Mouse (Mus musculus) adrenal gland (tissue): Measurements from ENCODE around the gene Nppc.

Source experiments
- intact Hi-C: fragments of 180-260 bp; cut with DNase I; formaldehyde crosslinking; loops from one replicate; pipeline ENCODE4 v1.15.1; 2025
- microRNA-seq, 2 experiments: library from miRNA; unstranded; fragments of <30 nt; microRNA quantifications; one replicate each; pipeline ENCODE4; 2019

Nppc gene

GRCm38 (mm10) chr1:86652675-86653074 is 17.7 kb downstream of the Nppc start:
- intact Hi-C loops = loop anchor here (5.0 kb wide), 2 partner anchors 390 to 535 kb away; no protein-coding TSS in a partner anchor

DNA sequence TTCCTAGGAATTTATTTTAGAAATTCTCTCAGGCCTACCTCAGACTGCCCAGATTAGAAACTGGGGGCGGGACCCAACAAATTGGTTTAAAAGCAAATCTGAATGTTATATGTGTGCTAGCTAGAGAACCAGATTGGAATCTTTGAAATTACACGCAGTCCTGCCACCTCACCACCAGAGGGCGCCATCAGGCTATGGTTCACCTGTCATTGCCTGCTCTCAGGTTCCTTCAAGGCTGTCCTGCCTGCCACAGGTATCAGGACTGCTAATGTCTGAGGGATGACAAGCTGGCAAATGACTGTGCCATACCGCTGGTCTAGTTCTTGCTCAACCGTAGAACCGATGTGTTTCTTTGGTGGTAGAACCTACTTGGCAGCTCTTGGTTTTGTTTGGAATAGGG is 20.1 kb downstream of the Nppc start:
- intact Hi-C loops = loop anchor here (5.0 kb wide), 2 partner anchors 392 to 537 kb away; no protein-coding TSS in a partner anchor

DNA sequence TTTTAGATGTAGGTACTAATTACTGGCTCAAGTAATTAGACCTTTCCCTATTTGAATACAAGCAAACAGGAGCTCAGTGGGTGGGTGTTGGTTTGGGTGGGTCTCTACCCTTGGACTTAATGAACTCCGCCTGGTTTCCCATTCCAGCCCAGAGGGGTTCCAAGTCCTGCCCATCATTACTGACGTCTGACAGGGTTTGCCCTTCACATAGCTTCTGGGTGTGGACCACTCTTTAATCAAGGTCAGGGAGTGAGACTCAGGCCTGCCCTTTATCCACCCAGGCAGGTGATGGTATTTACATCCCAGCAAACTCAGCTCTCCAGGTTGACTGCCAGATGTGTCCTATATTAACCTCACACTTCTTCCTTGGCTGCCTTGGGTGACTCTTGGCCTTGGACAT is 22.9 kb downstream of the Nppc start:
- intact Hi-C loops = no loop called here

DNA sequence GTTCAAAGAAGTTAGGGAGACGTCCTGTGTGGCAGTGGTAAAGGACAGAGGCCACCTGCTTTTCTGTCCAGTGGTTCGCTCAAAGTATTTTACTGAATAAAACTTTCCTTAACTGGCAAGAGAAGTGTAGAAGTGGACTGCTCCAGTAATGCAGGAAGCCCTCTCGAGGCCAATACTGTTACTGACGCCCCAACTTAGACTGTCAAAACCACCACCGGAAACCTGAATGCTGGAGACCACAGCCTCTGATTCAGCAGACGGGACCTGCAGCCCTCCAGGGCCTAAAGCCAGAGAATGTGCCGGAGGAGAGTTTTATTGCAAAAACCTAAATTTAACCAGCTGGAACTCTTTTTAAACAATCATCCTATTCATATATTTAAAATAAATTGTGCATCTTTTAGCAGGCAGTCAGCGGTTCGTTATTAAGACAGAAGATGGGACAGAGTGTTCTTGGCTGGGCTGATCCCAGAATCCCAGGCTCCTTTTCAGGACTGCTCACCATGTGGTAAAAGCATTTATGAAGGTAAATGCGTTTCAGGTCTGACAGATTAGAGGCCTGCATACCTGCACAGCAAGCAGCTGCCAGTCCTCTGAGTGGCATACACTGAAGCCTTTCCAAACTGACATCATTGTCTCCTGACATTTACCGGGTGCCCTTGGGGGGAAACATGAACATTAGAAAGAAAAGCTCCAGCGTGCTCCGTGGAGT is 27.1 kb downstream of the Nppc start:
- intact Hi-C loops = no loop called here

DNA sequence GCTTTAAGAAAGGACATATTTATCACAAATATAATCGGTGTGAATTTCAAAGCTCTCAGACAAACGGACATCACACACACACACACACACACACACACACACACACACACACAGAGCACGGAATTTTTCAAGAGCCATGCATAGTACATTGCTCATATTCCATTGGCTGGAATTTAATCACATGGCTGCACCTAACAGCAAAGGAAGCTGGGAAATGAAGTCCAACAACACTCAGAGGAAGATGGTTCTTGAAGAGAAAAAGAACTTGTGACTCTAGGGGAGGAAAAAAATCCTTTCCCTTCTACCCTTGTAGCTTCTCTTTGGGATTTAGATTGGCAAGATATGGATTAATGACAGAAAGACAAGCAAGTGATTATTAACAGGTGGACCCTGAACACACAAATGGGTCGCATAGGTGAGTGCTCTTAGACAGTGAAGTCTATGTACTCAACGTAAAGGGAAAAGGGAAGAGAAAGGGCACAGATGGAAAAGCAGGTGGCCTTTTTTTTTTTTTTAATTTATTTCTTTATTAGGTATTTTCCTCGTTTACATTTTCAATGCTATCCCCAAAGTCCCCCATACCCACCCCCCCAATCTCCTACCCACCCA is 35.5 kb downstream of the Nppc start:
- intact Hi-C loops = no loop called here

- intact Hi-C loops = no loop called here
Observed at GRCm38 (mm10) chr1:86633840-86634750, 36.3 kb downstream of the Nppc start.

- intact Hi-C loops = no loop called here
Observed at GRCm38 (mm10) chr1:86633434-86633833, 36.9 kb downstream of the Nppc start.

GRCm38 (mm10) chr1:86632732-86633380 is 37.5 kb downstream of the Nppc start:
- intact Hi-C loops = no loop called here

GRCm38 (mm10) chr1:86630527-86630926 is 39.8 kb downstream of the Nppc start:
- intact Hi-C loops = no loop called here

GRCm38 (mm10) chr1:86629936-86630335 is 40.4 kb downstream of the Nppc start:
- intact Hi-C loops = no loop called here

- intact Hi-C loops = no loop called here
Observed at GRCm38 (mm10) chr1:86628270-86628669, 42.1 kb downstream of the Nppc start.

- intact Hi-C loops = no loop called here
Observed at GRCm38 (mm10) chr1:86623001-86624000, 47.1 kb downstream of the Nppc start.

DNA sequence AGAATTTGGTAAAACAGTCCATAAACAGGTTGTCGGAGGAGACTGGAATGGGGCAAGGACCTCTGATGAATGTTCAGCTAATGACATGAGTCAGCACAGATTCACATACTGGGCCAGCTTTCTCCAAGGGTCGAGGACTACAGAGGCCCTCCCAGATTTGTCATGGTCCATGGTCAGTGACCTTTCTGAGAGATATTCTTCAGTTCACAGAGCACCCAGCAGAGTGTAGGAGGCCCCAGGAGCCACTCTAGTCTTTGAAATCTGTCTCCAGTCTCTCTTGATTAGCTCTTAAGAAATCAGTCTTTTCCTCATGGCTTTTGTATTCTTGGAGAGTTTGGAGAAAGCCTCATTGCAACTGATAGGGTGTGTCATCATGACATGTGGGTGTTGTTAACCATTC is 48.1 kb downstream of the Nppc start:
- intact Hi-C loops = no loop called here

DNA sequence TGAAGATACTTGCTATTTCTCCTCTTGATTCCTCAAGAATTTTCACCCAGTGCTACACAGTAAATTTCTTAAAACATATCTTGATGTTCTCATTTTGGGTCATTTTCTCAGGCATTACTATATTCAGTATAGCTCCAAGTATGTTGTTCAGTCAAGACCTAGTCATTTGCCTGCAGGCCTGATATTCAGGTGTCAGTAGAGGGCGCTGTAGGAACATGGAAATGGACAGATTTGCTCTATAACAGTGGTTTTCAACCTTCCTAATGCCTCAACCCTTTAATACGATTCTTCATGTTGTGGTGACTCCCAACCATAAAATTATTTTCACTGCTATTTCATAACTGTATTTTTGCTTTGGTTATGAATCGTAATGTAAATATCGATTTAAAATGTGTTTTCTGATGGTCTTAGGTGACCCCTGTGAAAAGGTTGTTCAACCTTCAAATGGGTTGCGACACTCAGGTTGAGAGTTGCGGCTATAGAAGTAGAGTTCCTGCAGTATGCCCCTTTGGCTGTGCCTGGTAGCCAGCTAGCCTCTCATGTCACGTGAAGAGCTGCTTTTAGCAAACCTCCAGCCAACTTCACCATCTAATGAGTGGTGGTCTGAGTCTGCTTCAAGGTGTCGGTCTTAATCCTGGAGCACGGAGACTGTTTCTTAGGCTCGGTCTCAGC is 51.8 kb downstream of the Nppc start:
- intact Hi-C loops = loop anchor here (5.0 kb wide), 2 partner anchors 424 to 569 kb away; no protein-coding TSS in a partner anchor

Small RNA genes within 50 kb of the gene (microRNA-seq; reads per million reads assigned to microRNA genes)
- 0 reads per million in 2 experiments for gene Gm22955
